Mouse (Mus musculus): ENCODE measurements around the gene 1700016C15Rik. TPM values are rescaled to one million over a fixed set of nuclear protein-coding genes. Genes with fewer than 3 reads are reported as not detected.
A peak's percentile ranks its signal among the peaks of the same experiment; 100 is the strongest.

1700016C15Rik gene
- polyA plus RNA-seq, 1 experiment from 2014 or later, result not detected

DNA sequence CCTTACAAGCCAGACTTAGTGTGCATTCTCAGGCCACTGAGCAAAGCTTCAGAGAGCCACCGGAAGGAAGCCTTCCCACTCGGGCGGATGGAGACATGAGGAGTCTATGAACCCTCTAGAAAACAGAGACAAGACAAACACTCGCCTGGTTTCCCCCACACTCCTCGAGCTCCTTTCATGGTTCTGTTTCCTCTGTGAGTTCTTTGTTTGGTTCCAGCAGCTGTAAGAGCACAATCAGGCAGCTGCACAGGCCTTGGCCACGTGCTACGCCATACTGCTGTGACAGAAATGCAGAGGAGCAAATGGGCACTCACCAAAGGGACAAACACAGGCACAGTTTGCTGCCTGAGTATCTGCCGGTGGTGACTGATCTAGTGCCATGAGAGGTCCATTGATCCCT, 29.1 kb upstream of the 1700016C15Rik start:
- Histone ChIP-seq H3K27me3 (ENCODE audit: control insufficient read depth, insufficient read depth, low read length) (no peaks in the 10 kb centered on the region), H3K9me3 (ENCODE audit: control insufficient read depth, low read length) (no peaks in the 10 kb centered on the region), H3K9ac (replicated peaks; ENCODE audit: low read depth, low read length) (no peak overlapping the region), H3K4me2 (ENCODE audit: low read depth, low read length) (no peak overlapping the region), H3K27ac (ENCODE audit: low read depth, low read length) (no peak overlapping the region), H3K4me3 (ENCODE audit: low read depth, low read length) (no peak overlapping the region), H3K36me3 (ENCODE audit: control insufficient read depth, insufficient read depth, low read length) (no peaks in the 10 kb centered on the region), H3K4me1 (ENCODE audit: control insufficient read depth, insufficient read depth, low read length) (no peaks in the 10 kb centered on the region)
- ATAC-seq (ENCODE audit: low read depth), result no peak
- 56% methylated on average over 8 of the region's 8 CpGs for WGBS

DNA sequence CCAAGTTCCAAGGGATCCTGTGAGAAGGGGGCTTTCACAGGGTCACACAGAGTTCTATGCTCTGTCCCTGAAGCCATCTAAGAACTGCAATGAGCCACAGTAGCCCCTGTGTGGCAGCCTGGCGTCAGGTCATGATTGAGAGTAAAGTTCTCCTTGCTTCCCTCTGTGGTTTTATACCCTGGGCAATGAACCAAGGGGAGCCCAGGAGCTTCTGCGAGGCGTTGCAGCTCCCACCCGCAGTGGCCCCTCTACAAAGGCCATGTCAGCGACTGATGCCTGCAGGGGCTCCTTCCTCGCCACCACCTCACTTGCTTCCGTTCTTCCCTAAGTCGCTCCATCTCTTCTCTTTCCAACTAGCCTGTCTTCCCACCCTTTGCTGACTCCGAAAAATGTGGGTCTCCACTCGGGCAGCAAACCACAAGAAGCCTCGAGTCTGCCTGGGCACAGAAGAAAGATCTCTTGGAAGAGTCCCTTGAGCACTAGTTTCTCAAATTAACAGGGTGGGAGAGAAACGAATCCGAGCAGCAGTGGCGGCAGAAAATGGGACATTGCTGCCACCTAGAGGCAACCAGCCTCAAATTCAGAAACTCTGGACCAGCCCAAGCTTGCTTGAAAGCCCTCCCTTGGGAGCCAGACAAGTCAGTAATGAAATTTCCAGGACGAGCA, 27.0 kb upstream of the 1700016C15Rik start:
- Histone ChIP-seq H3K4me2 (ENCODE audit: low read depth, low read length) (peak overlapping the region; percentile 50), H3K27ac (ENCODE audit: low read depth, low read length) (no peak overlapping the region), H3K9me3 (ENCODE audit: control insufficient read depth, low read length) (no peaks in the 10 kb centered on the region), H3K4me3 (ENCODE audit: low read depth, low read length) (peak overlapping the region; percentile 19), H3K36me3 (ENCODE audit: control insufficient read depth, insufficient read depth, low read length) (no peaks in the 10 kb centered on the region), H3K27me3 (ENCODE audit: control insufficient read depth, insufficient read depth, low read length) (no peaks in the 10 kb centered on the region), H3K9ac (replicated peaks; ENCODE audit: low read depth, low read length) (no peak overlapping the region), H3K4me1 (ENCODE audit: control insufficient read depth, insufficient read depth, low read length) (no peaks in the 10 kb centered on the region)
- peak; percentile 91 for ATAC-seq (ENCODE audit: low read depth)
- 0% methylated on average over 15 of the region's 15 CpGs for WGBS

DNA sequence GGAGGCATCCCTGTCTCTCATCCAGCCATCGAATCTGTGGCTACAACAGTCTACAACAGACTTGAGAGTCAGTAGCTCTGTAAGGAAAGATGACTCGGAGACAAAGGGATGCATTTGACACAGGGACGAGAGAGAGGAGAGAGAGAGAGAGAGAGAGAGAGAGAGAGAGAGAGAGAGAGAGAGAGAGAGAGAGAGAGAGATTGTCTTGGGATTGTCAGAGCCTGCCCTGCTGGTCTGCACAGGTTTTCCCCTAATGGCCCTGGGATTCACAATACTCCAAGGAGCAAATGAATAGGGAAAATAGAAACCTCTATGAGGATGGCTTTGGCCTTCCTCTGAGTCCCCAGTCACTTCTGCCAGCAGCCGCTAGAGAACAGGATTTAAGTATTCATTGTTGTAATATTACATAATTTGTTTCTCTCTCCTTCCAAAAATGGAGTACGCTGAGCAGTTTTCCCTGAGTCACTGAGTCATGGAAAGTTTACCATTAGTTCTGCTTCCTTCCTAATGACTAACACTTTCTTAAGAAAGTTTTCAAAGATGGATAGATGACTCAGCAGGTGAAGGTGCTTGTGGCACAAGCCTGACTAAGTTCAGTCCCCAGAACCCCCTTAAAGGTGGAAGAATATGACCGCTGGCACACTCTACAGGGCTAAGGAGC, 26.3 kb upstream of the 1700016C15Rik start:
- H3K4me3 ChIP-seq (ENCODE audit: low read depth, low read length), result no peak overlapping the region
- no peak for ATAC-seq (ENCODE audit: low read depth)
- H3K9ac ChIP-seq (replicated peaks; ENCODE audit: low read depth, low read length), result no peak overlapping the region
- H3K27me3 ChIP-seq (ENCODE audit: control insufficient read depth, insufficient read depth, low read length), result no peaks in the 10 kb centered on the region
- no peaks in the 10 kb centered on the region for H3K4me1 ChIP-seq (ENCODE audit: control insufficient read depth, insufficient read depth, low read length)
- peak overlapping the region; percentile 50; the same call in 1 of the 2 replicates for H3K4me2 ChIP-seq (ENCODE audit: low read depth, low read length)
- no peak overlapping the region for H3K27ac ChIP-seq (ENCODE audit: low read depth, low read length)
- H3K36me3 ChIP-seq (ENCODE audit: control insufficient read depth, insufficient read depth, low read length), result no peaks in the 10 kb centered on the region
- WGBS, result 47% methylated on average over 6 of the region's 6 CpGs
- H3K9me3 ChIP-seq (ENCODE audit: control insufficient read depth, low read length), result no peaks in the 10 kb centered on the region

DNA sequence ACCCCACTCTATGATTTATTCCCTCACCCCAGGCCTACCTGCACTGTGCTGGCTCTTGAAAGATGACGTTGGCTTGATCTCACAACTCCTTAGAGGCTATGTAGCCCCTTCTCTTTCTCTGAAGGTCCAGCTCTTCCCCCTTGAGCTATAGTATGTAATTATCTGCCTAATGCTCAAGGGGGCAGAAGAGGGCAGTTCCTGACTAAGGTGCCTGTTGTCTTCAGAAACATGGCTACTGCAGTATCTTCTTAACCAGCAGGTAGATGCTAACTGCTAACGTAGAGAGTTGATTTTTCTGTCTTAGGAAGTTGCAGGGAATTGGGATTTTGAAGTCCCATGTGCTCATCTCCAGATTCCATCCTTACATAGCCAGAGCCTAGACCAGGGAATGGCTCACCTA, 24.4 kb upstream of the 1700016C15Rik start:
- WGBS, result 60% methylated on average over 2 of the region's 2 CpGs
- H3K9me3 ChIP-seq (ENCODE audit: control insufficient read depth, low read length), result 0 out of 2 replicates have a peak, but pooled peaks cover 2% of the 10 kb centered on the region
- no peaks in the 10 kb centered on the region for H3K27me3 ChIP-seq (ENCODE audit: control insufficient read depth, insufficient read depth, low read length)
- H3K4me1 ChIP-seq (ENCODE audit: control insufficient read depth, insufficient read depth, low read length), result no peaks in the 10 kb centered on the region
- no peaks in the 10 kb centered on the region for H3K36me3 ChIP-seq (ENCODE audit: control insufficient read depth, insufficient read depth, low read length)
- no peak overlapping the region for H3K4me3 ChIP-seq (ENCODE audit: low read depth, low read length)
- no peak overlapping the region for H3K27ac ChIP-seq (ENCODE audit: low read depth, low read length)
- H3K4me2 ChIP-seq (ENCODE audit: low read depth, low read length), result no peak overlapping the region
- H3K9ac ChIP-seq (replicated peaks; ENCODE audit: low read depth, low read length), result no peak overlapping the region
- no peak for ATAC-seq (ENCODE audit: low read depth)

DNA sequence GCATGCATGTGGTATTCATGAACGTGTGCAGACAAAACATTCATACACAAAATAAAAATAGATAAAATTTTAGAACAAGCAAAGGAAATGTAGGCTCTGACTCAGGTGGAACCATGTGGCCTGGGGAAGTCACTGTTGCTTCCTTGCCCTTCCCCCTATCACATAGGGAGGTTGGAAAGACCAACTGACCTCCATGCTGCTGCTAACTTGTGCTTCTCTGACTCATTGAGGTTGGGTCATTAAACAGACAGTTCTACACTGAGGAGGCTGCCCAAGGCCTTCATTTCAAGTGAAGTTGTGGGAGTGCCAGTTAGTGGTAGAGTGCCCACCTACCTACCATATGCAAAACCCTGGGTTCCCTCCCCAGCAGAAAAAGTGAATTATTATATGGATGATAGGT, 22.0 kb upstream of the 1700016C15Rik start:
- 85% methylated on average over 1 of the region's 1 CpGs for WGBS
- ATAC-seq (ENCODE audit: low read depth), result no peak

DNA sequence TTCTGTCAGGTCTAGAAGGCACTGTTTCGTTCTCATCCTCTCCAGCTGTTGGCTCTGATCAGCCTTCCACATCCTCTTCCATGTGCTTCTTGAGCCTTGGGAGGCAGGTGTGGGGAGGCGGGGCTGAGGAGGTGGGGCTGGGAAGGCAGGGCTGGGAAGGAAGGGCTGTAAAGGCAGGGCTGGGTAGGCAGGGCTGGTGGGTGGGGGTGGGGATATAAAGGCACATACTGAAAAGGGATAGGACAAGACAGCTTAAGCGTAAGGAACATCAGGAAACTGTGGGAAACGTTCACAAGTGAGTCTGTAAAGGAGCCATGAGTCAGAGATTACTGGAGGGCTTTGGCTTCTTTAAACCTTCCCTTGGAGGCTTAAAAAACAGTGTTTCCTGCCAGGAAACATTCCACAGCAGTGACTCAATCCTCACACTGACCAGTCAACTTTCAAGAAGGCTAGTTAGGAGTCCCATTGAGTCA, 21.0 kb upstream of the 1700016C15Rik start:
- Histone ChIP-seq H3K27ac (ENCODE audit: low read depth, low read length) (no peak overlapping the region), H3K27me3 (ENCODE audit: control insufficient read depth, insufficient read depth, low read length) (no peaks in the 10 kb centered on the region), H3K4me3 (ENCODE audit: low read depth, low read length) (no peak overlapping the region), H3K4me1 (ENCODE audit: control insufficient read depth, insufficient read depth, low read length) (no peaks in the 10 kb centered on the region), H3K4me2 (ENCODE audit: low read depth, low read length) (no peak overlapping the region), H3K9me3 (ENCODE audit: control insufficient read depth, low read length) (0 out of 2 replicates have a peak, but pooled peaks cover 2% of the 10 kb centered on the region), H3K9ac (replicated peaks; ENCODE audit: low read depth, low read length) (no peak overlapping the region), H3K36me3 (ENCODE audit: control insufficient read depth, insufficient read depth, low read length) (no peaks in the 10 kb centered on the region)
- no peak for ATAC-seq (ENCODE audit: low read depth)
- 52% methylated on average over 4 of the region's 4 CpGs for WGBS

More for the DNA sequence above, 22.0 kb upstream of the 1700016C15Rik start:
- Histone ChIP-seq H3K36me3 (ENCODE audit: control insufficient read depth, insufficient read depth, low read length) (no peaks in the 10 kb centered on the region), H3K4me2 (ENCODE audit: low read depth, low read length) (no peak overlapping the region), H3K9me3 (ENCODE audit: control insufficient read depth, low read length) (0 out of 2 replicates have a peak, but pooled peaks cover 2% of the 10 kb centered on the region), H3K4me1 (ENCODE audit: control insufficient read depth, insufficient read depth, low read length) (no peaks in the 10 kb centered on the region), H3K27me3 (ENCODE audit: control insufficient read depth, insufficient read depth, low read length) (no peaks in the 10 kb centered on the region), H3K4me3 (ENCODE audit: low read depth, low read length) (no peak overlapping the region), H3K27ac (ENCODE audit: low read depth, low read length) (no peak overlapping the region), H3K9ac (replicated peaks; ENCODE audit: low read depth, low read length) (no peak overlapping the region)

DNA sequence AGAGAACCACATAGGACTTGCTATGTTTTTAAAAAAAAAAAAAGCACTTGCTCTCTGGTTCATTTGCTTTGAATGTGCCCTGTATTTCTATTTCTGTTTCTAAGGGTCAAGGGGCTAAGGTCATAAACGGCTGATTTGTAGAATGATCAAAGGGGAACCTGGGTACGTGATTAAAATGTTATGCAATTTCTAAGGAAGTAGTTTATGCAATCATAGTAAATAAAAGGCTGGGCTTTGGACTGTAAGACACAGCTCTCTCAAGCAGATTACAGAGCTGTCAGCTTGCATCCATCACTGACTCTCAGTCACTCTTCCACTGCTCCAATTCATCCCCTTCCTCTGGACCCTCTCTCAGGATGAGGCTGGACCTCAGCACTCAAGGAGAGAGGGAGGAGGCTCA, 18.6 kb upstream of the 1700016C15Rik start:
- no peak overlapping the region for H3K9ac ChIP-seq (replicated peaks; ENCODE audit: low read depth, low read length)
- H3K4me1 ChIP-seq (ENCODE audit: control insufficient read depth, insufficient read depth, low read length), result no peaks in the 10 kb centered on the region
- no peak overlapping the region for H3K4me2 ChIP-seq (ENCODE audit: low read depth, low read length)
- ATAC-seq (ENCODE audit: low read depth), result no peak
- H3K27me3 ChIP-seq (ENCODE audit: control insufficient read depth, insufficient read depth, low read length), result no peaks in the 10 kb centered on the region
- no peak overlapping the region for H3K4me3 ChIP-seq (ENCODE audit: low read depth, low read length)
- no peak overlapping the region for H3K27ac ChIP-seq (ENCODE audit: low read depth, low read length)
- no peaks in the 10 kb centered on the region for H3K36me3 ChIP-seq (ENCODE audit: control insufficient read depth, insufficient read depth, low read length)
- WGBS, result 68% methylated on average over 2 of the region's 2 CpGs
- H3K9me3 ChIP-seq (ENCODE audit: control insufficient read depth, low read length), result 0 out of 2 replicates have a peak, but pooled peaks cover 2% of the 10 kb centered on the region

DNA sequence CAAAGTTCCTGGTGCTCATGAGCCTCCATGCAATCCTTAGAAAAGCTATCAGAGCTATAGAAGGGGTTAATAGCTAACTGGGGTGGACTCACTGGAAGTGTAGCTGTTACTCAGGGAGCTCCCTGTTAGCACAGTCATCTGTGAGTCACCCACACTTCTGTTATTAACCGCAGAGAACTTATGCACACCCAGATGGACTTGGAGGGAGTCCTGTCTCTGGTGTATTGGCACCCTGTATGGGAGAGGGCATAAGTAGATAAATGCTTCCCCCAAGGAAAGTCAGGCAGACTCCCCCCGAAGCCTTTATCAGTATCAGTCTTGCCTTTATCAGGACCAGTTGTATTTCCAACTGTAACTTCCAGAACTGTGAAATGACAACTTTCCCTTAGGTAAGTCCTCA, 18.2 kb upstream of the 1700016C15Rik start:
- Histone ChIP-seq H3K4me3 (ENCODE audit: low read depth, low read length) (no peak overlapping the region), H3K9me3 (ENCODE audit: control insufficient read depth, low read length) (0 out of 2 replicates have a peak, but pooled peaks cover 2% of the 10 kb centered on the region), H3K27me3 (ENCODE audit: control insufficient read depth, insufficient read depth, low read length) (no peaks in the 10 kb centered on the region), H3K4me2 (ENCODE audit: low read depth, low read length) (no peak overlapping the region), H3K36me3 (ENCODE audit: control insufficient read depth, insufficient read depth, low read length) (no peaks in the 10 kb centered on the region), H3K4me1 (ENCODE audit: control insufficient read depth, insufficient read depth, low read length) (no peaks in the 10 kb centered on the region), H3K27ac (ENCODE audit: low read depth, low read length) (no peak overlapping the region), H3K9ac (replicated peaks; ENCODE audit: low read depth, low read length) (no peak overlapping the region)
- no peak for ATAC-seq (ENCODE audit: low read depth)
- 88% methylated on average over 2 of the region's 2 CpGs for WGBS
